Mouse (Mus musculus) myocyte (in vitro differentiated cells): Measurements from ENCODE around the gene Aurka. TPM values are rescaled to one million over a fixed set of nuclear protein-coding genes. Genes with fewer than 3 reads are reported as not detected.

ENCODE experiments used
- H3K27me3 ChIP-seq: one replicate; pipeline ENCODE4 v1.6.1; 2011; ENCODE audit not compliant: control insufficient read depth, insufficient read depth, insufficient read length
- H3K36me3 ChIP-seq: one replicate; pipeline ENCODE4 v1.6.1; 2011; ENCODE audit not compliant: control insufficient read depth, insufficient read depth
- H3K4me2 ChIP-seq: one replicate; pipeline ENCODE4 v1.6.1; 2011; ENCODE audit warnings: low read depth, control low read depth
- H3K4me3 ChIP-seq: one replicate; pipeline ENCODE4 v1.5.1; 2011; ENCODE audit warnings: mild to moderate bottlenecking, control low read depth, moderate library complexity
- H3K79me2 ChIP-seq: one replicate; pipeline ENCODE4 v1.6.1; 2011; ENCODE audit not compliant: control insufficient read depth, insufficient read depth
- H3ac ChIP-seq: one replicate; pipeline ENCODE4 v1.6.1; 2011; ENCODE audit not compliant: control insufficient read depth, insufficient read length
- CEBPB ChIP-seq: IDR thresholded peaks from 2 replicates; pipeline ENCODE4 v1.6.1; 2011; ENCODE audit warnings: mild to moderate bottlenecking, moderate library complexity; ENCODE audit not compliant: poor library complexity, insufficient read depth, severe bottlenecking
- E2F4 ChIP-seq: IDR thresholded peaks from one replicate; pipeline ENCODE4 v1.6.1; 2011; ENCODE audit warnings: mild to moderate bottlenecking, control low read depth, moderate library complexity; ENCODE audit not compliant: insufficient read depth
- MAX ChIP-seq: IDR thresholded peaks from one replicate; pipeline ENCODE4 v1.6.1; 2011; ENCODE audit warnings: low read depth, mild to moderate bottlenecking, control low read depth
- MYOD1 ChIP-seq, 3 experiments: IDR thresholded peaks; one replicate each; pipeline ENCODE4 v1.6.1; 2011; ENCODE audit warnings: control low read depth in 2 of 3, low read depth in 2 of 3, mild to moderate bottlenecking in 2 of 3, moderate library complexity in 1 of 3; ENCODE audit not compliant: insufficient read length in 2 of 3, control insufficient read depth in 1 of 3
- MYOG ChIP-seq, 3 experiments: IDR thresholded peaks; one replicate each; pipeline ENCODE4 v1.6.1; 2011; ENCODE audit warnings: control low read depth in 2 of 3, low read depth in 2 of 3, mild to moderate bottlenecking in 2 of 3; ENCODE audit not compliant: insufficient read length in 2 of 3, control insufficient read depth in 1 of 3, insufficient read depth in 1 of 3
- POLR2A ChIP-seq: IDR thresholded peaks from one replicate; pipeline ENCODE4 v1.6.1; 2011; ENCODE audit warnings: low read depth, mild to moderate bottlenecking, control low read depth, moderate library complexity; ENCODE audit not compliant: insufficient read length
- POLR2AphosphoS2 ChIP-seq: IDR thresholded peaks from one replicate; pipeline ENCODE4 v1.6.1; 2011; ENCODE audit warnings: low read depth, control low read depth; ENCODE audit not compliant: insufficient read length
- REST ChIP-seq: IDR thresholded peaks from one replicate; pipeline ENCODE4 v1.6.1; 2011; ENCODE audit warnings: mild to moderate bottlenecking, control low read depth, moderate library complexity; ENCODE audit not compliant: insufficient read depth, insufficient read length
- SRF ChIP-seq: IDR thresholded peaks from one replicate; pipeline ENCODE4 v1.6.1; 2011; ENCODE audit warnings: low read depth; ENCODE audit not compliant: control insufficient read depth, insufficient read length
- TCF12 ChIP-seq: IDR thresholded peaks from one replicate; pipeline ENCODE4 v1.6.1; 2011; ENCODE audit warnings: mild to moderate bottlenecking, control low read depth; ENCODE audit not compliant: poor library complexity, insufficient read depth, severe bottlenecking
- TCF3 ChIP-seq: IDR thresholded peaks from one replicate; pipeline ENCODE4 v1.6.1; 2011; ENCODE audit warnings: low read depth, control low read depth; ENCODE audit not compliant: insufficient read length
- USF1 ChIP-seq: IDR thresholded peaks from one replicate; pipeline ENCODE4 v1.6.1; 2011; ENCODE audit warnings: low read depth, mild to moderate bottlenecking, control low read depth, moderate library complexity
- polyA plus RNA-seq: library from polyadenylated mRNA; unstranded; fragments of >200 nt; fragmentation: generic; extraction: Trizol; gene quantifications from one replicate; pipeline ENCODE4 v1.2.1, GENCODE M21; 2012; ENCODE audit warnings: missing spikeins

The Aurka gene
- polyA plus RNA-seq, 1 experiment = 46.9 TPM

GRCm38 (mm10) chr2:172346933-172347611 is 23.3 kb downstream of the Aurka start:
- TF ChIP-seq E2F4 (no peak), MAX (no peak), CEBPB (no peak), POLR2AphosphoS2 (no peak), POLR2A (no peak), TCF3 (no peak), SRF (no peak), REST (no peak)
- H3K4me2 ChIP-seq = no peak overlapping the region

DNA sequence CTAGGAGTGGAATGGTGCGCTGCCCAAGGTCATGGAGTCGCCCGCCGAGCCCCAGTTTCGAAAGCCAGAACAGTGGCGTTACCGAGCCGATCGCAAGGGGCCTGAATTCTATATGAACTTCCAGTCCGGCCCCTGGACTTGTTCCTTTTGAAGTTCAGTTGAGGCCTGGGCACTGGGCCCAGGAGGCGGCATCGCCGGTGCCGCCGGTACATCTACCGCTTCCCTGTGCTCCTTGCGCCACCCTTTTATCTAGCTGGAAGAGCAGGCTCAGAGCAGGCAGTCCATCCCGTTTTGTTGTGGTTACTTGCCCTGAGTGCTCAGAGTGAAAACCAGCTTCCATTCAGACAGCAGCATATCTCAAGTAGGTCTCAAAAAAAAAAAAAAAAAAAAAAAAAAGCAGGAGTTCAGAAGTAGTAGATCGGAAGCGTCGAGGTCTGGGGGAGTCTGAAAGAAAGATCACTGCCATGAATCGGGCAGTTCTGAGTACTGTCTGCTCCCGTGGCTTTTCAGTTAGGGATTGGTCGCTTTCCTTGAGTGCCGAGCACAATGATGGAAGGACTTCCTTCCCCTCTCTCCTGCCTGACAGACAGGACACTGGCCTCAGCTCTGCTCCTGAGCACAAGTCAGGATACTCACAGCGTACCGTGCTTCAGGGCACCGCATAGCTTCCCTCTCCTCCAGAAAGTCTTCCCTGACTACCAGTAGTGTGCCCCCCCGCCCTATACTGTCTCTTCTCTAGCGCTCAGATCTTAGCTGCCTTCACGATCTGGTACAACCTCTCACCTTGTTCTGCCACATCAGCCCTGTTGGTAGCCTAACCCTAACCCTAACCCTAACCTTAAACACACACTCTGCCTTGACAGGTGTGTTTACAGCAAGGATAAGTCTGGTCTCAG is 24.1 kb downstream of the Aurka start:
- no peaks in the 10 kb centered on the region for H3K27me3 ChIP-seq
- H3K4me2 ChIP-seq = peak overlapping the region; percentile 93
- TF ChIP-seq REST = no peak
- no peak for TF ChIP-seq E2F4
- TF ChIP-seq MYOD1 (IDR thresholded peaks at IDR 0.05; ENCODE audit: control insufficient read depth in 1 of 3, insufficient read length in 2 of 3, low read depth in 2 of 3) = no peak
- TF ChIP-seq MYOG (IDR thresholded peaks at IDR 0.05; ENCODE audit: control insufficient read depth in 1 of 3, insufficient read depth in 1 of 3, insufficient read length in 2 of 3, low read depth in 2 of 3) = no peak
- no peak for TF ChIP-seq CEBPB
- TF ChIP-seq TCF3 = no peak
- no peak for TF ChIP-seq POLR2A
- TF ChIP-seq USF1 = no peak
- TF ChIP-seq POLR2AphosphoS2 = no peak
- TF ChIP-seq SRF = no peak
- no peak for TF ChIP-seq TCF12
- TF ChIP-seq MAX = no peak
- peak overlapping the region; percentile 10 for H3ac ChIP-seq
- H3K4me3 ChIP-seq = peak overlapping the region; percentile 37
- H3K79me2 ChIP-seq = no peaks in the 10 kb centered on the region
- no peaks in the 10 kb centered on the region for H3K36me3 ChIP-seq

More at GRCm38 (mm10) chr2:172346933-172347611, 23.3 kb downstream of the Aurka start:
- H3K79me2 ChIP-seq = no peaks in the 10 kb centered on the region
- H3K4me3 ChIP-seq = no peak overlapping the region
- no peaks in the 10 kb centered on the region for H3K27me3 ChIP-seq
- no peak overlapping the region for H3ac ChIP-seq
- no peaks in the 10 kb centered on the region for H3K36me3 ChIP-seq

DNA sequence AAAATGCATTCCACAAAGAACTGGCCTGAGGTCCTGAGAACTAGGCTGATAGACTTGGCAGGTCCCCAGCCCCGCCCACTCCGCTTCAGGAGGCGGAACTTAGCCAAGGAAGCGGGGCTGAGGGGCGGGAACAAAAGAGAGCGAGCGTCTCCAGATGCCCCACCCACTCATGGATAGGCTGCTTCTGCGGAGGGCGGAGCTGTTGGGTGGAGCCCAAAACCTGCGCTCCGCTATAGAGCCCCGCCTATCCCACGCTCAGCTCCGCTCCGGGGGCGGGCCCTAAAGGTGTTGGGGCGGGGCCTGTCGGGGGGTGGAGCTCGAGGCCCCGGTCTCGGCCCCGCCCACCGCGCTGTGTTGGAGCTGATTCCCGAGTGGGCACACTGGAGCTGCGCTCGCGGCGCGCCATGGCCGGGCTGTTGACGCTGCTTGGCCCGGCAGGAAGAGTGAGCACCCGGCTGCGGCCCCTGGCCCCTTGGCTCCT is 25.0 kb downstream of the Aurka start, which contains the start of gene Fam210b:
TSS of gene Fam210b (plus strand) at position 308 of the 481 bp plus-strand sequence.
- Histone ChIP-seq H3K4me3 (peak within 1 kb of the TSS; percentile 37), H3K27me3 (peaks cover 6% of the 10 kb centered on the region), H3ac (peak within 1 kb of the TSS; percentile 10), H3K36me3 (no peaks in the 10 kb centered on the region), H3K4me2 (peak within 1 kb of the TSS; percentile 93), H3K79me2 (no peaks in the 10 kb centered on the region)
- TF ChIP-seq MYOD1 (IDR thresholded peaks at IDR 0.05; ENCODE audit: control insufficient read depth in 1 of 3, insufficient read length in 2 of 3, low read depth in 2 of 3) = no peak
- peak; percentile 67 for TF ChIP-seq POLR2AphosphoS2
- TF ChIP-seq POLR2A = peak; percentile 86
- TF ChIP-seq TCF12 = no peak

DNA sequence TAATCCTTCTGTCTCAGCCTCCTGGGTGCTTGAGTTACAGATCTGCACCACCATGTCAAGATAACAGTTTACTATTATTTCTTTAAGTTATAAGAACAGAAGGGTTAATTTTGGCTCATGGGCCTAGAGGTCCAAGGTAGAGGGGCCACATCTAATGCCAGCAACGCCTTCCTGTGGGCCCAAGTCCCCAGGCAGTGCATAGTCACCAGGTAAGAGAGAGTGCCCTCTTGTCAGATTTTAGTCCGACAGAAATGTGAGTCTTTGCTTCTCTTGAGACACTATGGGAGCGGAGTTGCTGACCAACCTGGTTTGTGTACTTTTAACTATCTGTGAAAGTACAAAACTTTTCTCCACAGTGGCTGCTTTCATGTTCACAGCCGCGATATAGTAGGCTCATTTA is 25.7 kb downstream of the Aurka start:
- Histone ChIP-seq H3K27me3 (peaks cover 8% of the 10 kb centered on the region), H3K4me2 (peak overlapping the region; percentile 63), H3K4me3 (no peak overlapping the region), H3K36me3 (no peaks in the 10 kb centered on the region), H3ac (no peak overlapping the region), H3K79me2 (no peaks in the 10 kb centered on the region)
- TF ChIP-seq SRF = no peak
- no peak for TF ChIP-seq REST
- TF ChIP-seq MAX = no peak
- TF ChIP-seq E2F4 = no peak
- no peak for TF ChIP-seq MYOG (IDR thresholded peaks at IDR 0.05; ENCODE audit: control insufficient read depth in 1 of 3, insufficient read depth in 1 of 3, insufficient read length in 2 of 3, low read depth in 2 of 3)

DNA sequence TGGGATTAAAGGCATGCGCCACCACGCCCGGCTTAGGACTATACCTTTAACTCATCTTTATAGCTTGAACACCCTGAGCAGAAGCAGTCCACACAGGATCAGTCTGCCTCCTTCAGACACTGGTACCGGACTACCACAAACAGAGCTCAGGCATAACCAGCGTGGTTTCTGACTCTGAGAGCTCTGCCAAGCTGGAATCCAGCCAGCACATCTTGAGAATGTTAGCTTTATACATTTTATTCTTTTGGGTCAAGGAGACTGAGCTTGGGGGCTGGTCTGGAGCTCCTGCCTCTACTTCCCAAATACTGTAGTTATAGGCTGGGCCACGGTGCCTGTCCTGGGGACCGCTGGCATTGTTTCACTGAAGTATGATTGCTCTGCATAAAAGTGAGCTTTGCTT is 26.6 kb downstream of the Aurka start:
- H3K79me2 ChIP-seq = no peaks in the 10 kb centered on the region
- H3K27me3 ChIP-seq = peaks cover 8% of the 10 kb centered on the region
- H3K36me3 ChIP-seq = no peaks in the 10 kb centered on the region
- no peak overlapping the region for H3K4me3 ChIP-seq
- H3ac ChIP-seq = no peak overlapping the region
- no peak for TF ChIP-seq TCF12
- H3K4me2 ChIP-seq = no peak overlapping the region
